Mouse (Mus musculus) retina, postnatal 1 day (tissue): ENCODE measurements around the gene Wdr19.

Source experiments
- DNase-seq: peaks from one replicate; pipeline ENCODE4 v3.0.0-alpha.2; 2012

Gene Wdr19

GRCm38 (mm10) chr5:65199346-65200128 is at the start of gene Wdr19:
Gene Wdr19, plus strand, starts transcription at chr5:65199696.
- DNase-seq: peak; percentile 100

- DNase-seq: no peak
Observed at GRCm38 (mm10) chr5:65149706-65150105, 49.8 kb upstream of the Wdr19 start.

- no peak for DNase-seq
Observed at GRCm38 (mm10) chr5:65150376-65150955, 49.0 kb upstream of the Wdr19 start.

- DNase-seq: no peak
Observed at GRCm38 (mm10) chr5:65151276-65151675, 48.2 kb upstream of the Wdr19 start.

DNA sequence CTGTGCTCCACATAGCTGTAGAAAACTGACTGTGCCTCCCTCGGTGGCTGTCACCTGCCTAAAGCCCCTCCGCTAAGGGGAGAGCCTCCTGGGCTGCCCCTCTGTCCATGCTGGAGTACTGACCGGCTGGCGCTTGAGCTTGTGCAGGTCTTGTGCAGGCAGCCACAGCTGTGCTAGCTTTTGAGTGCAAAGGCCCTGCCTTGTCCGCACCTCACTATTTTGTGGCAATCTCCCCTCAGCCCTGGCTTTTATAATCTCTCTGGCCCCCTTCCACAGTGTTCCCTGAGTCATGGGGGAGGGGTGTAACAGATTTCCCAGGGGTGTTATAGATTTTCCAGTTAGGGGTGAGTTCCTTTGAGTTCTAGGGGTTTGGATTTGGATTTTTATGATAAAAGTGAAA is 47.7 kb upstream of the Wdr19 start:
- no peak for DNase-seq

GRCm38 (mm10) chr5:65154287-65154686 is 45.2 kb upstream of the Wdr19 start:
- DNase-seq: no peak

- DNase-seq: no peak
Observed at GRCm38 (mm10) chr5:65156853-65157252, 42.6 kb upstream of the Wdr19 start.

DNA sequence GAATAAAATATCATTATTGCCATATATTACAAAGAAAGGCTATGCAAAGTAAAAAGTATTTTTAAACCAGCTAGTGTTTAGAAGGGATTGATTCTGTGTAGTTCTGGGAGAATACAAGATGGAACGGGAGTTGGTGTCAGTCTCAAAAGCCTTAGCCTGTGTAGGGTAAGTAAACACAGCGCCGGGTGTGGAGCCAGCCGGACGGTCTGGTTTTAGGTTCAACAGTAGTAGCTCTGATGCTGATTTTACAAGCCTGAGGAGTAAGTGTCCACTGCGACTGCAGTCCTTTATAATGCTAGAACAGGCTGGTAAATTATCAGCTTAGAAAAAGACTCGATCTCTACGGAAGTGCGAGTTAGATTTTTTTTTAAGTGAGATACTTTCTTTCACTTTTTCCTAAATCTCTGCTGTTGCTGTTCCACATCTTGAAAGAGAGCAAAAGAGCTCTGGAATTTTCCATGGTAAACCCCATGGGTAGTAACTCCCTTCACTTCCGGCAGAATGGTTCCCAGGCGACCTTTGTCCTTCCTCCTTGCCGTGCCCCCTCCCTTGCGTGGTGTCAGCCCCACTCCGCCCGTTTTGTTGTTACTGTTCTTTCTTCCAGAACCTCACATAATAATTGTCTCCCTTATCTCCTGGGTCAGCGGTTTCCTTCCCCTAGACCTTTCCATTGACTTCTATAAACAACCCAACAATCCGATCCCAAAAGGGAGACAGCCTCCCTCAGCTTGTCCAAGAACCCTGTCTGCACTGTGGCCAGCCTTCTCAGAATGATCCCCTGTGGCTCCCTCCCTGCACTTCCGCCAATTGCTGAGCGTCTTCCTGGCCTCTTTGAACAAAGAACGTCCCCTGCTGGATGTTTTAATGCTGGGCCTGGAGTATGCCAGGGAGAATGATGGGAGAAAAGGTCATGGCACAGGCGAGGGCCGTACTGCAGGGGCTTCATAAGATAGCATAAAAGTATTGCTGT is 41.8 kb upstream of the Wdr19 start:
- DNase-seq: no peak

- no peak for DNase-seq
Observed at GRCm38 (mm10) chr5:65158696-65159305, 40.7 kb upstream of the Wdr19 start.

GRCm38 (mm10) chr5:65163001-65163400 is 36.5 kb upstream of the Wdr19 start:
- no peak for DNase-seq

- DNase-seq: no peak
Observed at GRCm38 (mm10) chr5:65163489-65164092, 35.9 kb upstream of the Wdr19 start.

GRCm38 (mm10) chr5:65170206-65170605 is 29.3 kb upstream of the Wdr19 start:
- no peak for DNase-seq

DNA sequence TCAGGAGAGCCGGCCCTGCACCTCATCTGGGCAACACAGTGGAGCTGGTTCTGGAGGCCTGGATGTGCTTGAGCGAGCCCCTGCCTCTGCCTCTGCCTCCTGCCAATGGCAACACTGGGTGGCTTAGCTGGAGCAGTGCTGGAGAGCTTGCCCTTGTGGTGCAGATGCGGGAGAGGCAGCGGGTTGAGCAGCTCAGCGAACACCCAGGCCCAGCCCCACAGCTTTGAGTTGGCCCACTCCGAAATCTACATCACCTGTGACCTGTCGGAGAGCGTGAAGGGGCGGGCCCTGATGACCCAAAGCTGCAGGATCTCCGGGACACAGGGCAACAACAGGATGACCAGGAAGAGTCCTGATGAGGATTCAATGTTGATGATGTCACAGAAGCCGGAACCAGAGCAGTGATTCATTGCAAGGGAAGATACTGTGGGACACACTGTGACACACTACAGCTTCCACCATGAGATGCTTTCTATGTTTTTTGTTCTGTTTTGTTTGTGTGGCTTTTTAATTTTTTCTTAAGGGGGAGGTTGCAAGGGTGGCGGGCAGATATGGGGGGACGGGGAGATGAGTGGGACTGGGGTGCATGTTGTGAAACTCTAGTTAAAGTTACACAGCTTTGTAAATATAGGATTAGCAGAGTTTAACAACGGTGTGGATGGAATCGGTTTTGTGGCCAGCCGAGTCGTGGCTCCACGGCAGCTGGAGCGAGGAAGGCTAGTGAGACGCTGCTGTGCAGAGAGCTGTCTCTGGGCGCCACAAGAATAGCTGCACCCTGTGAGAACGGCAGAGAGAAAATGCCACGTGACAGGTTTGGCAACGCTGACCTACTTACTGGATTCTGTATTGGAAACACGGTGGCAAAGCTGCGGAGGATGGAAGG is 24.2 kb upstream of the Wdr19 start:
- DNase-seq: peak; percentile 89

DNA sequence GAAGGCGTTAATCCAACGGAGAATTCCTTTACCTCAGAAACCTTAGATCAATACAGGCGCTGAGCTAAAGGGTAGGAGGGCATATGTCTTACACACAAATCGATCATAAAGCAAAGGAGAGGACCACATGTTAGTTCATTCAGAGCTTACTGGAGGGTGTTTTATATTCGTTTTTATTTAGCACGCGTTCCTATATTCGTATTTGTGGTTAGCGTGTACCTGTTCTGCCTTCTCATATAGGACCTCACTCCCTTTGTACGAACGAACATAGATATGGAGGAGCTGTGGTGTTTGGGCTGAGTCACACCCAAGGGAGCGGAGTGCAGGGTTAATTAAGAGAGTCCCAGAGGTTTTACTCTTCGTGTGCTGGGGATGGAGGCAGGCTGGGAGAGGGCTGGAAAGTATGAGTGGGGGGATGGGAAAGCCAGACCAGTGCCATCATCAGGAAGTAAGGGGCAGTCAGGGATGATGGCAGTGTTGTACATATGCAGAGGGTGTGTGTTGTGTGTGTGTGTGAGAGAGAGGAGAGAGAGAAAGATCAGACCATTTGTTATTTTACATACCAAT is 23.5 kb upstream of the Wdr19 start:
- DNase-seq: peak; percentile 74

- peak; percentile 64 for DNase-seq
Observed at GRCm38 (mm10) chr5:65177026-65177514, 22.4 kb upstream of the Wdr19 start.

GRCm38 (mm10) chr5:65178477-65178876 is 21.0 kb upstream of the Wdr19 start:
- DNase-seq: no peak

- no peak for DNase-seq
Observed at GRCm38 (mm10) chr5:65181160-65181793, 18.2 kb upstream of the Wdr19 start.

- no peak for DNase-seq
Observed at GRCm38 (mm10) chr5:65181794-65182169, 17.7 kb upstream of the Wdr19 start.

DNA sequence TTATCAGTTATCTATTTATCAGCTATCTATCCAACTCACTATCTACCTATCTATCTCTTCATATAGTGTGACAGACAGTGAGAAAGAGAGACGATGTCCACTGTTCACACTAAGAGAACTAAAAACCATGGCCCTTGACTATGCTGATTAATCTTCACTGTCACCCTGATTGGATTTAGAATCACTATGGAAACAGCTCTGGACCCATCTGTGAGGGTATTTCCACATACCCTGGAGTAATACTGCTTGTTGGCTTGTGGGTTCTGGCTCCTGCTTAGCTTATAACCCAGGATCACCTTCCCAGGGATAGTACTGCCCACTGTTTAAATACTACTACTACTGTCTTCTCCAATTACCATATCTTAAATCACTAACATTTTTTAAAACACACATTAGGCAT is 17.2 kb upstream of the Wdr19 start:
- peak; percentile 71 for DNase-seq

GRCm38 (mm10) chr5:65191601-65192000 is 7.9 kb upstream of the Wdr19 start:
- no peak for DNase-seq
